Mouse (Mus musculus) forelimb bud, embryonic 11.5 days (tissue): Measurements from ENCODE around the gene Hdhd3.

Experiments
- DNase-seq: peaks from one replicate; pipeline ENCODE4 v3.0.0-alpha.2; 2012; ENCODE audit warnings: low read depth, low spot score

Hdhd3 gene

DNA sequence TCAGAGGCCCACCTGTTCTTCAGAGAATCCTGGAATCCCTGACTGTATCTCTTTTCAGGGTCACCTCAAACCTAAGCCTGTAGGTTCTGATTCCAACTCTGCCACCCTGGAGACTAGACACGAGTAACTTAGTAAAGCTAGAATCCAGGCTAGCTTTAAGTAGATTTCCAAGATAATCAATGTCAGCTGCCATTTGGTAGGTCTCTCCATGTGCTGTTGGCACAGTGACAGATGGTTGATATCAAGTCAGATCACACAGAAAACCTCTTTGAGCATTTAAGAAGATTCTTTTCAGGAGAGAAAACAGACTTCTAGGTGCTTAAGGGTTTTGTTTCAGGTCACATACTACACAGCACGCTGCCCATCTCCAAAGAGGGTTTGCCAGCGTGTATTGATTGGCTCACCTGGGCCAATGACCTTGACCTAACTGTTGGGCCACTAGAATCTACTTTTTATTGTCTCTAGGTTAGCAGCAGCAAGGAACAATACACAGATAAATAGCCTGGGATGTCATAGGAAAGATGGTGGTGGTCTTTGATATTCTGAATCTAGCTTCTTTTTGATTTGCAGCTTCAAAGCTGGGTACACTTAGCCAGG lies at the start of gene Hdhd3:
Gene Hdhd3 (minus strand): TSS at position 94 of the 597 bp plus-strand sequence.
- no peak for DNase-seq

DNA sequence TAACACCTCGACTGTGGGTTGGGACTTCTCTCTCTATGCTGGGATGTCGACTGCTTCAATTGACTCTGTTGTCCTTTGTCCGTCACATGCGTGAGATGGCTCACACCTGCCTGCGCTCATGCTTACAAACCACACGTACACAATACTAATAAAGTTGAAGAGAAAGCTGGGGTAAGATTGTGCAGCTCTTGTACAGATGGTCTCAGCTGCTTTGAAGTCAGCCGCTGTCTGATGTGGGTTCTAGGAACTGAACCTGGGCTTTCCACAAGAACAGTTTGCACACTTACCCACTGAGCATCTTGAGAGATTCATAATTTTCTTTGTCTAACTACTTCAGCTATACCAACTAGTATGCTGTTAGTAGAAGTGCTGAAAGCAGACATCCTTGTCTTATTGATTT lies 48.7 kb upstream of the Hdhd3 start:
- DNase-seq: no peak

DNA sequence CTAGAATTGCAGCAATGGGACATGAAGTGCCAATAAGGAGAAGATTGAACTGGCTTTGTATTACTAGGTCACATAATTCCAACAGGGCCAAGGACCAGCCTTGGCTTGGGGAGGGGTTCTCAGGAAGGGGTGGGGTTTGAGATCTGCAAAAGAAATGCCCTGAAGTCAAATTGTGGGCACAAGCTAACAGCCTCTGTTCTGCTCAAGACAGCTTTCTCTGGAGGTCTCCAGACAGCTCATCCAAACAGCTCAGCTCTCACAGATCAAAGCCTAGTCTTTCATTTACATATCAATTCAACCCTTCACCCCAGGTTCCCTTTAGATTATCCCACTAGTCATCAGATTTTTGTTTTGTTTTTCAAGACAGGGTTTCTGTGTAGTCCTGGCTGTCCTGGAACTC lies 41.5 kb upstream of the Hdhd3 start:
- no peak for DNase-seq

DNA sequence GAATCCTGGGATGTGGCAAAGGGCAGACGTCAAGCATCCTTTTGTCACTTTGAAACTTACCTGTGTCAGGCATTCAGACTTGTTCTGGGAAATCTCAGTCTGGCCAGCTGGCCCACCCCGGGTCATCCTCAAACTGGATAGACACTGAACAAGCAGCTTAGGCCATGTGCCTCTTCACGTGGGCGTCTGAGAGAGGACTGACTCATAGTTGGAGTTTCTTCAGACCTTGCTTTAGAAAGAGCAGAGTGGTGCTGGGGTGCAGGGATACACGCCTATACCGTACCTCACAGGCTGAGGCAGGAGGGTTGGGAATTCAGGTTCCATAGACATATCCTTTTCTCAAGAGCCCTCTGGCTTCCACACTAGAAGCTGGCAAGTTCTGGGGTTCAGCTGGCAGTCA lies 40.5 kb upstream of the Hdhd3 start:
- DNase-seq: no peak

DNA sequence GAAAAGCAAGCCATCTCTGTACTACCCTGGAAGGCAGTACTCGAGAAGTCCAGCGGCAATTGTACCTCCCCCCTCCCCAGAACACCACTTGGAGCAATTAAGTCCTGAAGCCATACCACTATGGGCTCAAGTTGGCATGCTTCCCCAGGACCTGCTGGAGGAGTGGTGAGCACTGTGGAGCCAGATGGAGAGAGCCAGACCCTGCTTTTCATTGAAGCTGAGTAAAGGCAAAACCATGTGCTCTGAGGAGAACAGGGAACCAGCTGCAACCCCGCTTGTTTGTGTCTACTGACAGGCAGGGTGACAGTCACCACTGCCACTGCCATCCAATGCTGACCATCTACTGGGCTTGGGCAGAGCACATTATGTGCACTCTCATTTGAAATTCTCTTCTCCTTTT lies 38.5 kb upstream of the Hdhd3 start:
- no peak for DNase-seq

DNA sequence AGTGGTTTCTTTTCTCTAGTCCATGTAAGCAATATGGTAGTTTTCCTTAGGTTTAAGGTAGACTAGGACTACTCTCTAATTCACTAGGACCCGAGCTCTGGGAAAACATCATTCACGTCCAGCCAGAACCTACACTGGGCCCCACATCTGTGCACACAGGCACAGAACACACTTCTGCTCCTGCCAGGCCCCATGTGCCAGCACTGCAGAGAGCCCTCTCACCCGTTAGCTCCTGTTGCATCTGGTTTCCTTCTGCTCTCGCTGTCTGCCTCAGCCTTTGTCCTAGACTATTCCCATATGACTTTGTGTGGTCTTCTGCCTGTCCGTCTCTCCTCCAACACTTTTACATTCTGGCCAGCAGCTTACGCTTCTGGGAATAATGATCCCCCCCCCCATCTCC lies 30.5 kb upstream of the Hdhd3 start:
- DNase-seq: no peak

DNA sequence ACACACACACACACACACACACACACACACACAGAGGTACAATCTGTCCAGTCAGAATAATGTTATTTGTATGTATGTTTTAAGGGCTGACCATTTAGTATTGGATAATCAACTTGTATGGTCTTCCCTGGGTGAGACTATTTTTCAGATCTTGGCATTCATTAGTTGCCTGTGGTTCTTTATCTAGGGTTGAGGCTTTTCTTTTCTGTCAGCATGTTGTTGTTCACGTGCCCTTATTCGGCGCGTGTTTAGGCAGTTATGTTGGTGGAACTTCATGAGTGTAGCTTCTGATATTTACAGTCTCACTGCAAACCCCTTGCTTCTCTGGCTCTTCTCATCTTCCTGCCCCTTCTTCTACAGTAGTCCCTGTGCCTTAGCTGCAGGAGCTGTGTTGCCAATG lies 24.4 kb upstream of the Hdhd3 start:
- no peak for DNase-seq

DNA sequence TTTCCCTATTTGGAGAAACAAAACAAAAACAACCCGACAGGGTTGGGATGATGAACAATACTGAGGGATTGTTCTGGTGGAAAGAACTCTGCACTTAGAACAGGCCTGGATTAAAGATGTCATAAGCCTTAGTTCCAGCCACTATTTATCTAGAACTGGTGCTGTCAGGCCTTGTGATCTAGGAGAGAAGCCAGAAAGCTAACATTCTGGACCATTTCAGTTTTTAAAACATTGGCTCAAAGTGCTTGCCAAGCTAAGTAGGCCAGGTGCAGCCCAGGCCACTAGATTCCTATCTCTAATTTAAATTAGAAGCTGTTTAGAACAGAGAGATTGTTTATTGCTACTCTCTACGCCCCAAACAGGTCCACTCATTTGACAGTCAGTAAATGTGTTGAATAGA lies 23.0 kb upstream of the Hdhd3 start:
- no peak for DNase-seq

DNA sequence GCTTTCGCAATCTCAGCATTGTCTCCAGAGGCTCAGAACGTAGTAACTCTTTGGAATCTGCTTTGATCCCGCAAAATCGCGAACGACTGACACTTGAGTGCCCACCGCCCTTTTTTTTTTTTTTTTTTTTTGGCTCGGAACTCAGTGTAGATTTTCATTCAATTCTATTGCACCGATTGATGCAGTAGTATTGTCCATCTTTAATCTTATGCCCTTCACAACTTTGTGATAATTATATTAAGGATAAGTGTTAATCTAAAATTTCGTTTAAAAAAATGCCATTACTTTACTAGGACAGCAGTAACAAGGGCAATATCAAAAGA lies 22.2 kb upstream of the Hdhd3 start:
- no peak for DNase-seq

DNA sequence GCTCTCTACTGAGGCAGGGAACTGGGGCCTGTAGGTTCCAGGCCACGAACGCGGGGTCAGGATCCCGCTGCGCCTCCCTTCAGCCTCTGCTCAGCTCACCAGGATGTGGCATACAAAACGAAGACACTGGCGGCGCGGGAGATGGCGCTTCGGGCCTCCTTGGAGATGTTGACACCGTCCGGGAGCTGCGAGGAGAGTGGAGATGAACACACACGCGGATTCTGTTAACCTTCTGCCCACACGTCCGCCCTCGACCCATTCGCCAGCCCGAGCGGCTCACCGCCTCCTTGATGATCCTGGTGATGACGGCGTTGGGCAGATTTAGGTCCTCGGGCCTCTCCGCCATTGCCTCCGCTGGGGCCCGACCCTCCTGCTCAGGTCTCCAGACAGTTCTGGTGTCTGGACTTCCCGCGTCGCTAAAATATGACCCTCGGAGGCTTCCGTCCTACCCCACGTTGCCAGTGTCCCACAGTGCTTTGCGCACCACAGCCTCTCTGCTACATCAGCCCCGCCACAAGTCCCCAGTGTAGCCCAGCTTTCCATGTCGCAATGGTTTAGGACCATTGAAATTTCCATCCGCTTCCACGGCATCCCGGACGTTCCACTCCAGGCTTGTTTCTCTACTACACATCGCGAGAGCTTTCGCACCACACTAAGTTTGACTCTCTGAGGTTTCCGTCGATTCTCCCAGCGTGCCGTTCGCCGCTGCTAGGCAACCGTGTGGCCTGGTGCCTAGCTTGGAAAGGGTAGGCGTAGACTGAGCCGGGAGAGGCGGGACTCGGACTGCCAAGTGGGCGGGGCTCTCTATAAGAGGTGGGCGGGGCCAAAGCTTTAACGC lies 21.6 kb upstream of the Hdhd3 start, which contains the start of the genes Pole3 and 4933430I17Rik:
Gene Pole3 (minus strand): TSS at position 418 of the 838 bp plus-strand sequence.
Gene 4933430I17Rik (plus strand): TSS at position 719 of the 838 bp plus-strand sequence.
- peak; percentile 99 for DNase-seq

DNA sequence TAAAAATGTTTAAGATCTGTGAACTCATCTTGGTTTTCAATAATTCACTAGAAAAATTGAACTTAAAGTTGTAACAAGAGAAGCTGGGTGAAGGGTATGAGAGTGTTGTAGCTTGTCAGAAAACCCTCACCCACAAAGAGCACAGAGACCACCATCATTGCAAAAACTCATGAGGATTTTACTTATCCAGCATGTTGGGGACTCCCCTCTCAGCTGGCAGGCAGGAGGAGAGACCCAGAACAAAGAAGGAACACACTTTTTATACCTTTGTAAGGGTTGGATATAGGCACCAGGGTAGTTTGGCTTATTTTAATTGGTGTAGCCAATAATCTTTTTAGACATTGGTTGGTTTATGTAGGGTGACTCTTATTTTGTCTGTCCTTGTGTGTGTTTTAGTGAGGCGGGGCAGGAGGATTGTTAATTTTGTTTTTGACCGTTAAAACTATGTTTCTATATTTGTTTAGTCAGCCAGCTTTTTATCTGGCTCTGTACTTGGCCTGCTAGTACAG lies 17.7 kb upstream of the Hdhd3 start:
- no peak for DNase-seq

DNA sequence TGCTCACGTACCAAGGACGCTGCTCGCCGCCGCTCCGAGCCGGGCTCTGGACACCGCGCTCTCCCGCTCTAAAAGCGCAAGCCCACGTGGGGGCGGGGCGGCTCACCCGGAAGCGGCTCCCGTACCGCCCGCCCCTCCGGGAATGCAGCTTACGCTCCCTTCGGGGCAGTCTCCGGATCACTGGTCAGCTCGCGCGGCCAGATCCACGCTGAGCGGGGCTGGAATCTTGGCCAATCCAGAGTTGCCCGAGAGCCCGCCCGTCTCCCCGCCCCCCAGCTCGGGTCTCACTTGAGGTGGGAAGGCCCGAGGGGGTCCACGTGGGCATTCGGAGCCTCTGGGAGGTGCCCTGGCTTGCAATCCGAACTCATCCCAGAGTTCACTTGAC lies 16.6 kb upstream of the Hdhd3 start, which contains the start of gene Alad:
Gene Alad (minus strand): TSS at position 70 of the 385 bp plus-strand sequence.
- DNase-seq: peak; percentile 89

DNA sequence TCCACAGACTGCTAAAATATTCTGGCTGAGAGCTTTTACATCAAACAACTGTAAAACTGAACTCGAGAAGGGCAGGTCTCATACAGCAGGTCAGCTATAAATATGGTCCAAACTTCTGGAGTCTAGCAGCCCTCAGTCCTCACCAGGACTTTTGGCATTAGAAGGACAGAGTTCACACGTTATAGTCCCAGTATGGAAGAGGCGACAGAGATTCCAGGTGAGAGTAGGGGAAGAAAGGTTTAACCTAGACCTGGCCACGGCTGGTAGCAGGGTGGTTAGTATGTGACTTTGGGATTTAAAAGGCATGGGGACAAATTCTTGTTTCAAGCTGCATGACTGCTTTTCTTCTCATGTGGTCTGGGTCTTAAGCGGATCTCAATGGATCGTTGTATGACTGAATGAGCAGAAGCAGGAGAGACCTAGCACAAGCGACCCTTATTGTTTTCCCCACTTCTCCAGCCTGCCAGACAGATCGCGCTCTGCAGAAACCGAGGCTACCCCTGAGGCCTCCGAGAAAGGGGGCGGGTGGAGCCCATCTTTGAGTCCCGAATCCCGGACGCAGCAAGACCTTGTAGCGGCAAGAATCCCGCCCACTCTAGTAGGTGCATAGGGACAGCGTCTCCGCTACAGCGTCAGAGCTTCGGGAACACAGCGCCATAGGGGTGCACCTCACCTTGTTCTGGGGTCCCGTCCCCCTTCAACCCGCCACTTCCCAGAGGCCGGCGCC lies 16.0 kb upstream of the Hdhd3 start:
- DNase-seq: no peak

DNA sequence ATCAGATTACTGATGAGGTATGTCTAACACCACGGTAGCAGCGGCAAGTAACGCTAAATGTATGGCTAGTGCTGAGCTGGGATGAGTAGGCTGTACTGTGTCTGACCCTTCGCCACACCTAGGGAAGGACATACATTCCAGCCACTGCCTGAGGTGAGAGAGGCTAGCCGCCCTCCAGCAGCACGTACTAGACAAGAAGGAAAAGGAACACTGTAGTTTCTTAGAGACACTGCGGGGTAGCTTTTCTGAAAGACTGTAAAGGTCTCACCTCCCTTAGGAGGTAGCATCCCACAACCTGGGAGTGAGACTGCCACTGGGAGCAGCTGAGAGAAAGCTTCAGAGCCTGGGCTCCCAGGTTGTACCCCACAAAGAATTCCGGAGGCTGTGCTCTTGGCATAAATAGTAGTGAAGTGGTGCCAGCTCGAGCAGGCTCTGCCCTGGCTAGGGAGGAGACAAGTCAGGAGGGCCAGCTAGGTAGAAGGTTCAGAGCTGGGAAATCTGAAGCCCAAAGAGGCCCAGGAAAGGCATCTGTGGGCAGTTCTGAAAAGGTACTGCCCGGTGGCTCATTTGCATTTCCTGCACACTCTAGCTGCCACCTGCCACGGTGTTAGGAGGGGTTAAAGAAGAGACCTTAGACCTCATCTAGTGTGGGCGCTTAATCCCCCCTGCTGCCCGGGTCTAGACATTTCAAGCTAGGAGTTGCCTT lies 15.3 kb upstream of the Hdhd3 start:
- DNase-seq: no peak

DNA sequence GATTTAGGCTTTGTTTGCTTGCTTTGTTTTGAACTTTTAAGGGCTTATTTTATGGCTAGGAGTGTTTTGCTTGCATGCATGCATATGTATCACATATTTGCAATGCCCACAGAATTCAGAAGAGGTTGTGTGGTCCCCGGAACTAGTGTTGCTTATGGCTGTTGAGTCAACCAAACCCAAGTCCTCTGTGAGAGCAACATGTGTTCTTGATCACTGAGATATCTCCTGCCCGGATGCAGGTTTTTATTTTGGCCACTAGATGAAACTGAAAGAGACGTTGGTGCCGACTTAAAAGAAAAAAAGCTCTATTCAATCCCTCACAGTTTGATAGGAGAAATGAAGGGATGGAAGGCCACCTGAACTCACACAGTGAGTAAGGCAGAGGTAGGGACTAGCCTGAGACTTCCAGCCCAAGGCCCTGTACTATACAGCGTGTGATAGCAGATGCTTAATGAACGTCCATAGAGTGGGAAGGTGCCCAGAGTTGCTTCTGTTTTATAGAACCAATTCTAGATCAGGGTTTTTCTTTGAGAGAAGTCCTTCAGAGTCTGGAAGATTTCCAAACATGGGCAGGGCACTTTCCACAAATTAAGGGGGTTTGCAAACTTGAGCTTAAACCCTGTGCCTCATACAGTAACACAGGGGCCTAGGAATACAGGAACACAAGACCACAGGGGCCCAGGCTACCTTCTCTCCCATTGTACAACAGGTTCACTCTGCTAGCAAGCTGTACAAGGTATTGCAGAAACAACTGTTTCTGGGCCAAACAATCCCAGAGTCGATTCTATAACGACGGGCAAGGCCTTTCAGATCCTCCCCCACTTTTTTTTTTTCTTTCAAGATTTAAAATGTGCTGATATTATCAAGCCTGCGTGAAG lies 14.5 kb upstream of the Hdhd3 start:
- DNase-seq: no peak

DNA sequence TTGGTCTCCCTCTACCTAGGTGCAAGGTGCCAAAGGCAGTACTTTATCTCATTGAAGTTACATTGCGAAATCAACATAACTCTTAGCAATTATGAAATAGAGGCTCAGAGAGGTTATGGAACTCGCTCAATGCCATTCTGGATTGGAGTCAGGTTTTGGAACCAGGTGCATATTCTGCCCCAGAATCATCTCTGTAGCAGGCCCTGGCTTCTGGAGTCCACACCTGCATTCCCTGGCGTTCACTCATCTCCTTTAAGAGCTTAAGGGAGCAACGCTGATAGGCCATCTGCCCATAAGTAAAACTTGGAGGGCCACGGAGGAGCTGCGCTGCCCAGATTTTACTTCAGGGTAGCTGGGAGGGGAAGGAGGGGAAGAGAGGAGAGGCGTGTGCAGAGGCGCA lies 13.8 kb upstream of the Hdhd3 start:
- DNase-seq: no peak

DNA sequence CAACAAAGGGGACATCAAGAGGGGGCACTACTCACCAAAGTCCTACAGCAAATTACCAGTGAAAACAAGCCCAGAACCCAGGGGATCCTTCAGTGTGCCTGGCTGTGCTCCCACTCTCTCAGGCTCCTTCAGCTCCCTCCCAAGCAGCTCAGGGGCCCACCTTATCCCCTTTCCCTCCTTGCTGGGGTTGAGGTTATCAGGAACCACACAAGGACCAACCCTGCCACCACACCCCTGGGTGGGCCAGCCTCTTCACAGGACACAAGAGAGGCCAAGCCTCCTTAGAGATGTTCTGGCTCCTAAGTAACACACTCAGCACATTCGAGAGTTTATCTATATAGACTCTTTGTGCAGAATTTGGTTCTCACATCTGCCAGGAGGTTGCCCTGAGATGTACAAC lies 13.3 kb upstream of the Hdhd3 start:
- DNase-seq: no peak

DNA sequence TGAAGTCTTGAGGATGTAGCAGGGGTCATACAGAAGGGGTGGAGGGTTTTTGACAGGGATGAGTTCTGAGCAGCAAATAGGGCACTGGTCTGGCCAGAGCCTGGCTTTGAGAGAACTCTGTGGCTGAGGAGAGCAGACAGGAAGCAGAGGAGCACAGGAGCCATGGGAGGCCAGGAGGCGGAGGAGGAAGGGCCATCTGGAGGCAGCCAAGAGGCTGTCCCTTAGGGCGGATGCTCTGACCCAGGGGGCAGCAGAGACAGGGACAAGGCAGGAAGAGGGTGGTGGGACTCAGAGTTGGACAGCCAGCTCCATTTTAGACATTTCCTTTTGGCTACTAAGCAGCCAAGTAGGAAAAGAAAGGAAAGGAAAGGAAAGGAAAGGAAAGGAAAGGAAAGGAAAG lies 12.8 kb upstream of the Hdhd3 start:
- DNase-seq: no peak

DNA sequence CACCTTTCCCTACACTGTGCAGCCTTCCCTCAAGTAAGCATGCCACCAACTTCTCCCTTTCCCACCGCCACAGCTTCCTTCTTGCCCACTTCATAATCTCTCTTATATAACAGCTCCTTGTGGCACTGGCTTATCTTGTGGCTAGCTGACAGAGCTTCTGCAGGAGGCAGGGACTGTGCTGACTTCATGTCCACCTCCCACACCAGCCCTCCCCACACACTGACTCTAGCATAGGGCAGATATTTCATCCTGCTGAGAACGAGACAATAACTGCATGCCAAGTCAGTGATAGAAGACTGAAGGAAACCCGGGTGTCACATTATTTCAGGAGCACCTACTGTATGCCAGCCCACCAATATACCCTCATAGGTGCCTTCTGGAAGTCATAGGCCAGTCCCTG lies 12.2 kb upstream of the Hdhd3 start:
- no peak for DNase-seq

DNA sequence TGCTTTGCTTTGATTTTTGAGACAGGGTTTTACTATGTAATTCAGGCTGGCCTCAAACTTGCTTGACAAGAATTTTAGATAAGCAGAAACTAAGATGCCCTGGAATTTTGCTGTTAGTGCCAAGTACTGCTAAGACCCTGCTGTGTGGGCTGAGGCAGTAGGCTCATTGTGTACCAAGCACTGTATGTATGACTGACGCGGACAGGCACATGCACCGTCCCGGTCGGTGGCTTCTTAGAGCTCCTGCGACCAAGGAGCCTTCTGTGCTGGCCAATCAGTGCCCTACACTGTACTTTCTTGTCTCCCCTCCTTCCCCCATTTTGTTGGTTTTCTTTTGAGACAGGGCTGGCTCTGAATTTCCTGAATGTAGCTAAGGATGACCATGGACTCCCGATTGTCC lies 11.7 kb upstream of the Hdhd3 start:
- no peak for DNase-seq

DNA sequence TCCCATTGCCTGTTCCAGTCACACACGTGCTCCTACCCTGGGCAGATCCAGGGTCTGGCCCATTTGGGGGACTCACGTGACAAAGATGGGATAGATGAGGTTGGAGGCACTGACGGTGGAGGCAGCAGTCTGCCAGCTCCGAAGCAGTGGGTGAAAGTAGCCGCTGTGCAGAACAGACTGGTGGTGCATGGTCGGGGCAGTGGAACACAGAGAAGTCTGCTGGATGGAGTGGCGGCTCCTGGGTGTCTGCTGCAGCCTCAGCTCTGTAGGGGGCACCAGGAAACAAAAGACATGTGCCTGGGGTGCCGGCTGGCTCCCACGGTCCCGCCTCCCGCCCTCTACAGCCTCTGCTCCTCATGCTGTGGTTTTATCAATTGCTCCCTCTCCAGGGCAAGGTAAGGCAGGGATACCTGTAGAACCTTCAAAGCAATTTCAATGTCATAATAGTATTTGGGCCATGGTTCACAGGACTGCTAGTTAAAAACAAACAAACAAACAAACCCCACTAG lies 10.8 kb upstream of the Hdhd3 start:
- no peak for DNase-seq
